Mouse (Mus musculus) hindbrain, postnatal 0 days (tissue): Measurements from ENCODE around the gene Smox. TPM values are rescaled to one million over a fixed set of nuclear protein-coding genes. Genes with fewer than 3 reads are reported as not detected.

Source experiments
- ATAC-seq: fragments of 200-750 bp; cut with Nextera tagmentation; 2 replicates; pipeline ENCODE4 v1.8.0; 2017; ENCODE audit warnings: mild to moderate bottlenecking, moderate TSS enrichment, moderate library complexity
- DNase-seq: peaks from one replicate; pipeline ENCODE4 v3.0.0-alpha.2; 2015; ENCODE audit warnings: low spot score
- H3K27ac ChIP-seq: fragments of 300-500 bp; sonication (generic); 2 replicates; pipeline ENCODE4 v1.5.1; 2014; ENCODE audit warnings: mild to moderate bottlenecking
- H3K27me3 ChIP-seq: fragments of 300-500 bp; sonication (generic); 2 replicates; pipeline ENCODE4 v1.6.1; 2014; ENCODE audit warnings: low read length, mixed read lengths; ENCODE audit not compliant: insufficient read depth
- H3K36me3 ChIP-seq: fragments of 300-500 bp; sonication (generic); 2 replicates; pipeline ENCODE4 v1.6.1; 2014; ENCODE audit warnings: low read length, mixed read lengths; ENCODE audit not compliant: insufficient read depth
- H3K4me1 ChIP-seq: fragments of 300-500 bp; sonication (generic); 2 replicates; pipeline ENCODE4 v1.6.1; 2014; ENCODE audit warnings: antibody characterized with exemption, low read length, mixed read lengths; ENCODE audit not compliant: insufficient read depth
- H3K4me2 ChIP-seq: fragments of 300-500 bp; sonication (generic); 2 replicates; pipeline ENCODE4 v1.6.1; 2014; ENCODE audit warnings: low read depth, mild to moderate bottlenecking, low read length, moderate library complexity, mixed read lengths
- H3K4me3 ChIP-seq: fragments of 300-500 bp; sonication (generic); 2 replicates; pipeline ENCODE4 v1.5.1; 2014; ENCODE audit warnings: low read length
- H3K9ac ChIP-seq: fragments of 300-500 bp; sonication (generic); replicated peaks from 2 replicates; pipeline ENCODE4 v1.6.1; 2014; ENCODE audit warnings: mild to moderate bottlenecking, low read length, moderate library complexity, mixed read lengths
- H3K9me3 ChIP-seq: fragments of 300-500 bp; sonication (generic); 2 replicates; pipeline ENCODE4 v1.6.1; 2016; ENCODE audit warnings: low read length, mixed read lengths
- CTCF ChIP-seq: IDR thresholded peaks from 2 replicates; pipeline ENCODE4 v1.5.1; 2016; ENCODE audit warnings: antibody characterized with exemption, control low read depth, low read depth
- WGBS: fragments of 180-500 bp; shearing (Covaris S2); extraction: QIAGEN DNeasy Blood & Tissue Kit; methylation state at CpG from one replicate; pipeline ENCODE4 v1.1.7; 2014; 5-methylcytosine and 5-hydroxymethylcytosine counted together
- polyA plus RNA-seq: library from polyadenylated mRNA; unstranded; fragments of >200 nt; fragmentation: Nextera tagmentation; extraction: Ambion mirVana; gene quantifications from 2 replicates; pipeline ENCODE4 v1.2.1, GENCODE M21; 2015
- total RNA-seq: library from RNA; depleted of rRNA; stranded (reverse); fragments of >200 nt; gene quantifications from 2 replicates; pipeline ENCODE4 v1.2.3, GENCODE M21; 2014

Smox gene
- total and polyA plus RNA-seq, 2 experiments from 2014 or later: 94.2 to 214 TPM

GRCm38 (mm10) chr2:131497224-131497856, 6.0 kb downstream of the Smox start:
- no peak for DNase-seq
- Histone ChIP-seq H3K27ac (peak overlapping the region; percentile 34; the same call in 1 of the 2 replicates), H3K9me3 (no peaks in the 10 kb centered on the region), H3K27me3 (no peaks in the 10 kb centered on the region), H3K36me3 (no peaks in the 10 kb centered on the region), H3K4me3 (no peak overlapping the region), H3K9ac (no peak overlapping the region), H3K4me1 (peaks cover 13% of the 10 kb centered on the region; the same call in 1 of the 2 replicates), H3K4me2 (no peak overlapping the region)
- no peak for TF ChIP-seq CTCF
- 91% methylated on average over 4 of the region's 4 CpGs for WGBS
- no peak for ATAC-seq

GRCm38 (mm10) chr2:131498219-131498618, 6.9 kb downstream of the Smox start:
- ATAC-seq (no peak), DNase-seq (peak; percentile 37)
- H3K4me2 ChIP-seq: no peak overlapping the region
- H3K36me3 ChIP-seq: no peaks in the 10 kb centered on the region
- no peak overlapping the region for H3K9ac ChIP-seq
- H3K27me3 ChIP-seq: no peaks in the 10 kb centered on the region
- H3K9me3 ChIP-seq: no peaks in the 10 kb centered on the region
- TF ChIP-seq CTCF: no peak
- H3K27ac ChIP-seq: peak overlapping the region; percentile 34; the same call in 1 of the 2 replicates
- no peak overlapping the region for H3K4me3 ChIP-seq
- WGBS: 50% methylated on average over 7 of the region's 7 CpGs
- peaks cover 21% of the 10 kb centered on the region; the same call in 1 of the 2 replicates for H3K4me1 ChIP-seq

- WGBS: 71% methylated on average over 5 of the region's 5 CpGs
- Histone ChIP-seq H3K36me3 (no peaks in the 10 kb centered on the region), H3K27ac (no peak overlapping the region), H3K4me2 (no peak overlapping the region), H3K9me3 (no peaks in the 10 kb centered on the region), H3K27me3 (no peaks in the 10 kb centered on the region), H3K9ac (no peak overlapping the region), H3K4me3 (no peak overlapping the region), H3K4me1 (peaks cover 30% of the 10 kb centered on the region)
- no peak for ATAC-seq
- no peak for TF ChIP-seq CTCF
- DNase-seq: no peak
Measured at GRCm38 (mm10) chr2:131499290-131499845, 8.1 kb downstream of the Smox start.

- Histone ChIP-seq H3K4me2 (no peak overlapping the region), H3K9ac (no peak overlapping the region), H3K9me3 (no peaks in the 10 kb centered on the region), H3K27ac (peak overlapping the region; percentile 69), H3K4me1 (peaks cover 39% of the 10 kb centered on the region), H3K36me3 (no peaks in the 10 kb centered on the region), H3K4me3 (no peak overlapping the region), H3K27me3 (no peaks in the 10 kb centered on the region)
- TF ChIP-seq CTCF: no peak
- ATAC-seq (peak; percentile 71), DNase-seq (peak; percentile 53)
- 46% methylated on average over 5 of the region's 5 CpGs for WGBS
Measured at GRCm38 (mm10) chr2:131501886-131502285, 10.6 kb downstream of the Smox start.

GRCm38 (mm10) chr2:131502561-131502960, 11.3 kb downstream of the Smox start:
- Histone ChIP-seq H3K36me3 (no peaks in the 10 kb centered on the region), H3K4me1 (peaks cover 39% of the 10 kb centered on the region), H3K27me3 (no peaks in the 10 kb centered on the region), H3K27ac (peak overlapping the region; percentile 69), H3K9me3 (no peaks in the 10 kb centered on the region), H3K4me3 (no peak overlapping the region), H3K9ac (no peak overlapping the region), H3K4me2 (no peak overlapping the region)
- ATAC-seq (no peak), DNase-seq (no peak)
- WGBS: 59% methylated on average over 5 of the region's 5 CpGs
- TF ChIP-seq CTCF: no peak

- DNase-seq: no peak
- H3K27me3 ChIP-seq: no peaks in the 10 kb centered on the region
- ATAC-seq: no peak
- no peaks in the 10 kb centered on the region for H3K9me3 ChIP-seq
- no peak overlapping the region for H3K4me3 ChIP-seq
- TF ChIP-seq CTCF: no peak
- H3K4me1 ChIP-seq: peaks cover 53% of the 10 kb centered on the region
- H3K27ac ChIP-seq: peak overlapping the region; percentile 81
- H3K9ac ChIP-seq: no peak overlapping the region
- no peaks in the 10 kb centered on the region for H3K36me3 ChIP-seq
- H3K4me2 ChIP-seq: no peak overlapping the region
Measured at GRCm38 (mm10) chr2:131505431-131505830, 14.1 kb downstream of the Smox start.

- ATAC-seq (peak; percentile 65), DNase-seq (peak; percentile 71)
- H3K27me3 ChIP-seq: no peaks in the 10 kb centered on the region
- no peaks in the 10 kb centered on the region for H3K36me3 ChIP-seq
- no peak for TF ChIP-seq CTCF
- H3K9ac ChIP-seq: no peak overlapping the region
- H3K27ac ChIP-seq: peak overlapping the region; percentile 81
- WGBS: 24% methylated on average over 3 of the region's 3 CpGs
- no peak overlapping the region for H3K4me3 ChIP-seq
- H3K4me1 ChIP-seq: peaks cover 49% of the 10 kb centered on the region
- H3K9me3 ChIP-seq: no peaks in the 10 kb centered on the region
- H3K4me2 ChIP-seq: no peak overlapping the region
Measured at GRCm38 (mm10) chr2:131506358-131506757, 15.1 kb downstream of the Smox start.
